In the genomic region with DNA sequence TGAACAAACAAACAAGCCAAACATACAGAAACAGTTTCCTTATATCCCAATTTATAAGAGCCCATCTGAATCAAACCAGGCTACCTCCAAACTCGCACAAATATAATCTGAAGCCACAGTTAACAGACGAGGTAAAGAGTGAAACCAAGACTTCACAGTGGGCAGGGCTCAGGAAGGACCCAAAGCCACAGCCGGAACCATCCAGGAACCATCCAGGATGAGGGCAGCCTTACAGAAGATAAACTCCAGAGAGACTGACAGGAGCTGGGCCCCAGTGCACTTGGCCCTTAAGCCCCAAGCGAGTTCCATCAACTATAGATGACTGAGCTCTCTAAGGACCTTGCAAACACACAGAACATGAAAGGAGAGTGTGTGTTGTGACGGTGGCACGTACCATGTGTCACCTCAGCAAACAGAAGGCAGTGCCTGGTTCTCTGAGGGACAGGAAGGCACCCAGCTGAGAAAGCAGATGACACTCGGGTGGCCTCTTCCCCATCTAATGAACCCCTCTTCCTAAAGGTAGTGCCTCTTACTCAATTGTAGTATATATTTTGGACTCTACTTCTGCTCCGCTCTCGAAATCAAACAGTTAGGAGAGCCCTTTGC, we compare ENCODE assay signal across 19 mouse cellular contexts. TPM values are rescaled to one million over a fixed set of nuclear protein-coding genes. Genes with fewer than 3 reads are reported as not detected.
DNase-seq lines count a peak whose midpoint lies in the region; ATAC-seq lines count a peak whose summit lies in the region.
"Had no signal": no experiment of that assay in that cellular context is flagged by ENCODE, and none has a peak within 500 bp of the region (broad histone marks: within the 10 kb centered on the region; RNA-seq: fewer than 3 reads in every experiment).

No protein-coding gene starts in this region.

- no peak overlapping the region for H3K9ac ChIP-seq in forebrain, embryonic 15.5 days (replicated peaks)
- H3K9ac ChIP-seq: midbrain, embryonic 13.5 days; neural tube, embryonic 13.5 days had no signal

- peak; percentile 89 for DNase-seq in 416B (ENCODE audit: low read depth)
- DNase-seq in cerebellum, adult 11 months = peak; percentile 55
- peak; percentile 58 for DNase-seq in cerebellum, postnatal 14 days
- DNase-seq in embryo, embryonic 10.5 days (ENCODE audit: low spot score) = no peak
- DNase-seq in left cerebral cortex, adult 9 months (ENCODE audit: low spot score in 2 of 2) = no peak
- DNase-seq in layer of hippocampus, adult 9-11 months = no peak
- DNase-seq: gastrocnemius, adult 2 months; heart, postnatal 36 days; kidney, adult 18-20 months; kidney, postnatal 25 days; lung, adult 18-20 months; lung, postnatal 36 days; thymus, postnatal 36 days had no signal

- H3K36me3 ChIP-seq in forebrain, embryonic 15.5 days = peaks cover 14% of the 10 kb centered on the region; the same call in 1 of the 2 replicates

- no peaks in the 10 kb centered on the region for H3K27me3 ChIP-seq in forebrain, embryonic 15.5 days
- H3K27me3 ChIP-seq: midbrain, embryonic 13.5 days; neural tube, embryonic 13.5 days had no signal

- peak; percentile 38 for ATAC-seq in megakaryocyte, adult 5-6 weeks (ENCODE audit: poor library complexity, severe bottlenecking)
- no peak for ATAC-seq in forebrain, embryonic 15.5 days (replicated peaks)
- ATAC-seq: midbrain, embryonic 13.5 days had no signal

- no peak overlapping the region for H3K4me3 ChIP-seq in forebrain, embryonic 15.5 days
- H3K4me3 ChIP-seq: embryonic facial prominence, embryonic 10.5 days; gastrocnemius, adult 2 months; limb, embryonic 10.5 days; midbrain, embryonic 13.5 days; neural tube, embryonic 13.5 days had no signal

- WGBS in forebrain, embryonic 15.5 days = 88% methylated on average over 9 of the region's 9 CpGs

- no peak overlapping the region for H3K4me2 ChIP-seq in forebrain, embryonic 15.5 days (replicated peaks)
- H3K4me2 ChIP-seq: midbrain, embryonic 13.5 days; neural tube, embryonic 13.5 days had no signal

- H3K9me3 ChIP-seq in forebrain, embryonic 15.5 days = no peaks in the 10 kb centered on the region
- H3K9me3 ChIP-seq: embryonic facial prominence, embryonic 10.5 days; limb, embryonic 10.5 days; midbrain, embryonic 13.5 days; neural tube, embryonic 13.5 days had no signal

- no peak overlapping the region for H3K27ac ChIP-seq in forebrain, embryonic 15.5 days (replicated peaks)
- H3K27ac ChIP-seq: embryonic facial prominence, embryonic 10.5 days; gastrocnemius, adult 2 months; limb, embryonic 10.5 days; midbrain, embryonic 13.5 days; neural tube, embryonic 13.5 days had no signal

- peaks cover 10% of the 10 kb centered on the region for H3K4me1 ChIP-seq in forebrain, embryonic 15.5 days
- H3K4me1 ChIP-seq: embryonic facial prominence, embryonic 10.5 days; limb, embryonic 10.5 days; midbrain, embryonic 13.5 days had no signal

RNA-seq across cellular contexts. Expression of a gene that starts 10.0 kb away (rescaled TPM):
- 11.1 and 11.9 TPM in 2 replicates for total RNA-seq in megakaryocyte, adult 5-6 weeks (2015)
- 9.8 and 16.3 TPM in 2 replicates for total RNA-seq in megakaryocyte, adult 5-6 weeks (2017)
- 14.5 and 18.2 TPM in 2 replicates for polyA plus RNA-seq in forebrain, embryonic 15.5 days (2015; fragmentation: Nextera tagmentation; extraction: Ambion mirVana)

RNA-seq across cellular contexts. Expression of a gene that starts 19.9 kb away (rescaled TPM):
- total RNA-seq in megakaryocyte, adult 5-6 weeks (2015) = 2.9 and 3.5 TPM in 2 replicates
- 4.1 and 7.2 TPM in 2 replicates for total RNA-seq in megakaryocyte, adult 5-6 weeks (2017)
- 47.2 and 47.4 TPM in 2 replicates for polyA plus RNA-seq in forebrain, embryonic 15.5 days (2015; fragmentation: Nextera tagmentation; extraction: Ambion mirVana)

Comparison
In these comparisons a context has a peak if more than half of its experiments do, and no peak if none do; other contexts are left out.
1. DNase-seq: peak in 416B (single experiment), cerebellum, adult 11 months (single experiment) and cerebellum, postnatal 14 days (2 of 2); none in embryo, embryonic 10.5 days (single experiment), left cerebral cortex, adult 9 months (0 of 2) and layer of hippocampus, adult 9-11 months (single experiment).